Mouse (Mus musculus): ENCODE measurements around the gene Dusp6. TPM values are rescaled to one million over a fixed set of nuclear protein-coding genes. Genes with fewer than 3 reads are reported as not detected.

Gene Dusp6
- total RNA-seq, 2 experiments from 2014 or later: 7.9 to 15.6 TPM

DNA sequence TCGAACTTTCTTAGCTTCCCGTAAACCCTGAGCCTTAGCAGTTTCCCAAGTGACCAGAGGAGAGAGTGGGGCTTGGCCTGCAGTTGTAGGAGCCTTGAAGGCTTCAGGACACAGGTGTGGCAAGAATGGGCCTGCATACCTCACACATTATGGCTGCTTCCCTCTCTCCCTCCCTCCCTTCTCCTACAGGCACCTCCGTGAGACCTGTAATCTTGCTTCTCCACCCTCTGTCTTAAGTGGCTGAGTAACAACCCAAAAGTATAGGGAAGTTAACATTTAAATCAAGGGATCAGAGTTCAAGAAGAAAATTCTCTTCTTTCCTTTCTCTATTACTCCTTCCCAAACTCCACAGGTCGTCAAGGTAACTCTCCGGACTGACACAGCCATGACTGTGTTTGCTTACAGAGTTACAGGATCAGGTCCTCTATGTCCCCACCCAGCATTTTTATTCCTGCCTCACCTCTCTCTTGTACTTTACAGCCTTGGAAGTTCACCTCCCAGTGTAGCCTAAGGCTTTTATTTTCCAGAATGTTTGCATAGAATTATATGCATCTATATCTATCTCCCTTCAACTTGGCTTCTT lies 19.0 kb upstream of the Dusp6 start:
- ATAC-seq (replicated peaks; ENCODE audit: low FRiP score, poor library complexity, severe bottlenecking): no peak

DNA sequence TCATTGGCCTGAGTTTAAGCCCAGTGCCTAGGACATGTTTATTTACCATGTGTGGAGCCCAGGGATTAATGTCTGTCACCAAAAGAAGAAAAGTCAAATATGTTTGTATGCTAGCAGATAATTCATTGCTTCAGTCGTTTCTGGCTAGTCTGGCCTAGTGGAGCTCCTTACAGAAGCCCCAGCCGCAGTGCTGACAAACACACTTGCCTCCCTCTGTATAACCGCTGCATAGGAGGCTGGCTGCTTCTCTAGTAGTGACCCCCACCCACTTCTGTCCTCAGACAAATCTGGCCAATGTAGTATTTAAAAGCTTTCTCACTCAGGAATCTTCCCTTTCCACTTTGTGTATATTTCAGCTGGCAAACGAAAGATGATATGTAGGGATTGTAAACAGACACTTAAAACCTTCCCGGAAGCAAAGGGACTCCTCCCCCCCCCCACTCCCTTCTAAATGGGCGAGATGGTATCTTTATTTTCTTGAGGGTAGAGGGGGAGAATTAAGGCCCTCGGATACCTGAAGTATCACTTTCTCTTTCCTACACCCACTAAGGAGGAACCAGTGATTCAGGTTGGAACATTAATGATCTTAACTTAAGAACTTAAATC lies 18.3 kb upstream of the Dusp6 start:
- ATAC-seq (replicated peaks; ENCODE audit: low FRiP score, poor library complexity, severe bottlenecking): no peak

DNA sequence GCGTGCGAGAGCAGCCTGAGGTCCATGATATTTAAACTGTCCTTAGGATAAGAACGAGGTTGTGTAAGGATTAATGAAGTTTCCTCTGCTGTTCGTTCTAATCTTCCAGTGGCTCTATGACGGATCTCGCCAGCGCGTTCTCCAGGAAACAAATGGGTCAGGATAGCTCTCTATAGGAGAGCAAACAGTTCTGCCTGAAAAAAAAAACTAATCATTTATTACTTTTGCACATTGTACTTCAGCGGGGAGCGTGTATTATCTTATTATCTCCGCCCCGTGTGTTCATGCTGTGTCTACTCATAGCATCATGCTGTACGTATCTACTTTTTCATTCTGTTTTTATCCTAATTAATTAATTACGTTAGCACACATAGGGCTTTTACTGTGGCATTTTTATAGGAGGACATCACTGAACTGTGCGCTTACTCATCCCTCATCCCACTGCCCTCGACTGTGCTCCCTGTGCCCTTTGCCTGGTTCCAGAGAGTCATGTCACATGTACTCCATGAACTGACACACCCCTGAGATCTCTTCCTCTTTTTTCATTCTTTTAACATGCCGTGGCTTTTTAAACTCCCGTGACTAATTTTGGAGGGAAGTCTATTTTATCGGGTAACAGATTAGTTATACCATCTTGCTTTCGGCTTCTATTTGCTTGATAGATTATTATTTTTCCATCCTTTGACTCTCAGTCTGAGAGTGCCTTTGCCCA lies 16.1 kb upstream of the Dusp6 start:
- no peak for ATAC-seq (replicated peaks; ENCODE audit: low FRiP score, poor library complexity, severe bottlenecking)

DNA sequence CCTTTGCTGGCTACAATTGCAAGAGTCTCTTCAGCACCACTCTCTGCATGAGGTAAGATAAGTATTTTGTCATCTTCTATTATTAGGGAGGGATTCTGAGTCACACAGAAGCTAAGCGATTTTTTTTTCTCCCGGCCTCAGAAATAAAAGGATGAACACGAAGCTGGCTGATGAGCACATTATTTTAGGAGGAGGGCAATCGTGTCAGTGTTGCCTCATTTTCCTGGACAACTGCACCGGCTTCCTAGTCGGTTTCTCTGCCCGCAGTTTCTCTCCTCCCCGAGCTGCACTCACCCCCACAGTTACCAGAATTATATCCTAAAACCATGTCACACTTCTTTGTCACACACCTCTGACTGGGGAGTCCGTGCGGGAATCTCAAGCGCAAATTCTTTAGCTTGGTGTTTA lies 12.2 kb upstream of the Dusp6 start:
- ATAC-seq (replicated peaks; ENCODE audit: low FRiP score, poor library complexity, severe bottlenecking): no peak

DNA sequence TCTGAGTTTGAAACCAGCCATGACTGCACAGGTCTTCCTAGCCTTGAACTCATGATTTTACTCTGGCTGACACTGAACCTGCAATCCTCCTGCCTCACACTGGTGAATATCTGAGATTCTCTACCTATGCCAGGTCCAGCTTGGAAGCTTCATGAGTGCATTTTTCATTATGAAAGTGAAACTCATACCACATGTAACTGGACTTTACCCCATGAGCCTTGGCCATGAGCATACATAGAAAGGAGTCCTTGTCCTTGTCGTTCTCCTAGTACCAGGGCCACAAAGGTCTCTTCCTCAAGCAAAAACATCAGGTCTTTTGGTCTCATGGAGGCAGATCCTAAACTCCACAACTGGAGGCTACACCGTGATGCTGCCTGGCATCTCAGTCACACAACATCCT lies 9.6 kb upstream of the Dusp6 start:
- ATAC-seq (replicated peaks; ENCODE audit: low FRiP score, poor library complexity, severe bottlenecking): no peak

DNA sequence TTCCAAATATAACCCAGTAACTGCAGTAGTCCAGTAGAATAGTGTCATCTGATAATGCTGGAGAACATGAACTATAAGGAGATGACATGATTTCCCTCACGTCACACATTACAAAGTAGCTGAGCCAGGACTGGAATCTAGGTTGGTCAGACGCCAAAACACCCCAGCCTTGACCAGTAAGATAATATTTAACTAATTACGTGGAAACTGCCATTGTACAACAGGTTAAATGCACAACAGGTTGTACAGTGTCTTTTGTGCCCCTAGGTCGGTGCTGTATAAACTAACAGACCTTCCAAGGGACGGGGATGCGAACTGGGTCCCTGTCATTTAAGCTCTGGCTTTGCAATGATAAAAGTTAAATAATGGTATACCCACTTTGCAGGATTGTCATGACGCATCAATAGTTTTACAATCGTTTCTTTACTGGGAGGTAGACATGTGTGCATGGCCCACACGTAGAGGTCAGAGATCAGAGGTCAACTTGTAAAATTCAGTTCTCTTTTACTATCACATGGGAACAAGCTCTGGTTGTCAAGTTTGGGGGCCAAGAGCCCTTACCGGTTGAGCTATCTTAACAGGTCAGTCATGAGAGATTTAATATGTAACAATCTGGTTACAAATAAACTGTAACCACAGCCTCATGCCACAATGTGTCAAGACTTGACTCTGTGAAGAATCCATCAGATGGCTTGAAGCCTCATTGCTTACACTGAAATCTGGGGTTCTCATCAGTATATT lies 7.0 kb upstream of the Dusp6 start:
- no peak for ATAC-seq (replicated peaks; ENCODE audit: low FRiP score, poor library complexity, severe bottlenecking)

DNA sequence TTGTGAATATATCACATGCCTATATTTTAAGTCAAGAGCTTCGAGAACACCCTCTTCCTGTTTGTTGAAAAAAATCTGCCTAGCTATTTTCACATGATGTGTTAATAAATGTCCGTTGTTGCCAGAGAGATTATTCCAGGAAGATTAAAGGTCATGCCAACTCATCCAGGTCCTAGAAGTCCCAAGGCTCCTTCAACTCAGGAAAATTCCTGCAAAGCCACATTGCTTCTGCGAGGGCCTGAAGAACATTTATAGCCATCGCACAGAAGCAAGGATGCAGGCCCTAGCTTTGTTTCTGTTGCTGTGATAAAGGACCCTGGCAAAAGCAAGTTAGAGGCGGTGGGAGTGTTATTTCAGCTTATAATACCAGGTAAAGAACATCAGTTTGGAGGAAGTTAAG lies 5.5 kb upstream of the Dusp6 start:
- ATAC-seq (replicated peaks; ENCODE audit: low FRiP score, poor library complexity, severe bottlenecking): no peak

DNA sequence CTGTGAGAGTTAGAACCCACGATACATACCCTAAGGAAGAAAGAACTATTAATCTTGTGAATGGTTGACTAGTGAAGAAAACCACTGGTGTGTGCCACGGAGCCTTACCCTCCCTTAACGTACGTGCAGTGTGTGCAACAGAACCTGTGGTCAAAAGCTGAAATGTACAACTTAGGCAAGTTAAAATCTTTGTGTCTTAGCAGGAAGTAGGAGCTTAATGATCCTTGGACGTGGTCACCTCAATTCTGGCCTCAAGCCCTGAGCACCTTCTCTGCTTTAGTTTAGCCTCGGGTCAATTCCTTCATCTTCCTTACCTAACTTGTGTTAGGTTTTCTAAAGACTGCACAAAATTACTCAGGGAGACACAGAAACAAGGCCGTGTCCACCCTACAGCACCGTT lies 3.2 kb upstream of the Dusp6 start:
- ATAC-seq (replicated peaks; ENCODE audit: low FRiP score, poor library complexity, severe bottlenecking): no peak

DNA sequence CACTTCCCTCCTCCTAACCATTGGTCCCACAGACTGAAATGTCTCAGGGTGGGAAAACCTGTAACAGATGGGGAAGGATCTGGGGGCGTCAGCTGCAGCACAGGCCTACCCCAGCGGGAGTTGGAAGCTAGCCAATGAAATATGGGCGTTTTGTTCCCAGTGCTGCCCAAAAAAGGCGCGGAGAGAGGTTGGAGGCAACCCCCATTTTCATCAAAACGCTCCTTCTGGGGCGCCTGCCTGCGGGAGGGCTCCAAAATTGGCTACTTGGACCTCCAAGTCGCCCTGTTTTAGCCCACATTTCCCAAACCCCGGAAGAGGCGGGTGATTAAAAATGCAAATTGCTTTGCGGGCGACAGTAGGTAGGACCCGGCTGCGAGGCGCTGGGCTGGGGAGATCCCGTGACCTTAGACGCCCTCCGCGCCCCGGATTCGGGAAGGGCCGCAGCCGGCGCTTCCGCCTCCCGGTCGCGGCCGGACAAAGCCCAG lies 1.8 kb upstream of the Dusp6 start:
- no peak for ATAC-seq (replicated peaks; ENCODE audit: low FRiP score, poor library complexity, severe bottlenecking)

DNA sequence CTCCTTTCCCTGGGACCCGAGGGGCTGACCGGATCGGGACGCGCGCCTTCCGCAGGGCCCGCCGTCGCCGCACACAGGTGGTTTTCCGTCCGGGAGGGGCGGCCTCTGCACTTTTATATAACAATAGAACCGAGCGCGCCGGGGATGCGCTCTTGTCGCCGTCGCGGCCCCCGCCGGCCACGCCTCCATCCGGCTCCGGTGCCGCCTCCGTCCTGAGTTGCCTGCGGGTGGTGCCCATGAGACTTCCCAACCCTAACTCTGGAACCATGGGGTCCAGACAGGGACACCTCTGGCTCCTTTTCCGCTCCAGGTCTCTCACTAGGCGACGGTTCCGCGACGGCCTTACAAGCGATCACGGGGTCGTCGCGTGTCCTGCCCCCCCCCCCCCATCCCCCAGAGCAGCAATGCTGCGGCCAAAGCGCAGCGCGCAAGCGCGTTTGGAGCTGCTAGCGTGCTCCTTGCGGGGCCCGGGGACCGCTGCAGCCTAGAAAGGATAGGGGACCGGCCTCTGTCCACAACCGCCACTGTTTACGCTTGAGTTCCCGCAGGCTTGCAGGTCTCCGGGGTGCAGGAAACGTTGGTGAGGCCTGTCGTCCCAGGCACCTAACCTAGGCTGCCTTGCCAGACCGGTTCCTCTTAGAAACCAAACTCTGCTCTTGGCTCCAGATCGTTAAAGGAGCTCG lies 1.3 kb upstream of the Dusp6 start:
- ATAC-seq (replicated peaks; ENCODE audit: low FRiP score, poor library complexity, severe bottlenecking): no peak

DNA sequence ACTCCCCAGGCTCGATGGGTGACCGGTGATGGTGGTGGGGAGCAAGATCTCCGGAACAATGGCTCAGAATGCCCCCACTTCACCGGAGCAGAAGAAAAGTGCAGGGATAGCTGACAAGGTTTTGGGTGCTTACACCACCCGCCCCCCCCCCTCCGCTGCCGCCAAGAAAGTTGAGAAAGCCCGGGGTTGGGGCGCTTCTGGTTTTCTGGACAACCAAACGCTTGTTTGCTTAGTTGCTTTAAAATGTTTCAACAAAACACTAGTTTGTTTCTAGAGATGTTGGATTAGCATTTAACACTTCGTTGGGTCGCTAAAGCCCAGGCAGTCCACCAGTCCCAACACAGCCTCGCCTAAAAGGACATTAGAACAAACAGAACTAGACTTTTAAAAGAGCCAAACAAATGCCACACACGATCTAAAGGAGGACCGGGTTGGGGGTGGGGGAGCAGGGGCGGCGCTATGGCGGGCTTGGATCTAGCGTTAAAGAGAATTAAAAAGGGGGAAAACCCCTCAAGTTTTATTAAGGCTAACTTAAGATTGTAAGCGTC lies 638 bp upstream of the Dusp6 start:
- no peak for ATAC-seq (replicated peaks; ENCODE audit: low FRiP score, poor library complexity, severe bottlenecking)

DNA sequence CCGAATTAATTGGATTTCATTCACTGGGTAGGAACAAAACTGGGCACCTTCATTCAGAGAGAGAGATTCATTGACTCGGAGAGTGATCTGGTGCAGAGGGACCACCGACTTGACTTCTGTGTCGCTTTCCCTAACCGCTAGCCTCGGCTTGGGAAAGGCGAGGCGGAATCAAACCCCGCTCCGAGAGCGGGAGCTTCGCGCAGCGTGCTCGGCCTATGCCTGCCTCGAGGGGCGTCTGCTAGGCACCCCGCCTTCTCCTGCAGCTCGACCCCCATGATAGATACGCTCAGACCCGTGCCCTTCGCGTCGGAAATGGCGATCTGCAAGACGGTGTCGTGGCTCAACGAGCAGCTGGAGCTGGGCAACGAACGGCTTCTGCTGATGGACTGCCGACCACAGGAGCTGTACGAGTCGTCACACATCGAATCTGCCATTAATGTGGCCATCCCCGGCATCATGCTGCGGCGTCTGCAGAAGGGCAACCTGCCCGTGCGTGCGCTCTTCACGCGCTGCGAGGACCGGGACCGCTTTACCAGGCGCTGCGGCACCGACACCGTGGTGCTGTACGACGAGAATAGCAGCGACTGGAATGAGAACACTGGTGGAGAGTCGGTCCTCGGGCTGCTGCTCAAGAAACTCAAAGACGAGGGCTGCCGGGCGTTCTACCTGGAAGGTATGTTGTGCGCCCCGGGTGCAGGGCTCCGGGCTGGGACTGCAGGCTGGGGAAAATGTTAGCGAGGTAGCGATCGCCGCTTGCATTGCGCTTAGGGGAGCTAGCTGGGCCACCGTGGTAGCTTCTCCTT lies 589 bp downstream of the Dusp6 start:
- ATAC-seq (replicated peaks; ENCODE audit: low FRiP score, poor library complexity, severe bottlenecking): no peak

DNA sequence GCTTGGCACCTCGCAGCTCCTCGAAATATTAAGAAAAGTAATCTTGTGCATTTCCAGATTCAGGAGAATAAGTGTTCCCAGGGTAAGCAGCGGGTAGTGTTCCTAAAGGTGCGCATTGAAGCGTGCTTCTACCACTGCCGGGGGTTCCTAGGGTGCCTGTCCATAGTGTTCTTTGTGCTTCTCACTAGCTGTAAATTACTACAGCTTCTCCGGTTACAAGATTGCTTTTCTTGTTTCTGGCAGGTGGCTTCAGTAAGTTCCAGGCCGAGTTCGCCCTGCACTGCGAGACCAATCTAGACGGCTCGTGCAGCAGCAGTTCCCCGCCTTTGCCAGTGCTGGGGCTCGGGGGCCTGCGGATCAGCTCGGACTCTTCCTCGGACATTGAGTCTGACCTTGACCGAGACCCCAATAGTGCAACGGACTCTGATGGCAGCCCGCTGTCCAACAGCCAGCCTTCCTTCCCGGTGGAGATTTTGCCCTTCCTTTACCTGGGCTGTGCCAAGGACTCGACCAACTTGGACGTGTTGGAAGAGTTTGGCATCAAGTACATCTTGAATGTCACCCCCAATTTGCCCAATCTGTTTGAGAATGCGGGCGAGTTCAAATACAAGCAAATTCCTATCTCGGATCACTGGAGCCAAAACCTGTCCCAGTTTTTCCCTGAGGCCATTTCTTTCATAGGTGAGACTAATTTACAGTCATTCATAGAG lies 1.4 kb downstream of the Dusp6 start:
- no peak for ATAC-seq (replicated peaks; ENCODE audit: low FRiP score, poor library complexity, severe bottlenecking)

DNA sequence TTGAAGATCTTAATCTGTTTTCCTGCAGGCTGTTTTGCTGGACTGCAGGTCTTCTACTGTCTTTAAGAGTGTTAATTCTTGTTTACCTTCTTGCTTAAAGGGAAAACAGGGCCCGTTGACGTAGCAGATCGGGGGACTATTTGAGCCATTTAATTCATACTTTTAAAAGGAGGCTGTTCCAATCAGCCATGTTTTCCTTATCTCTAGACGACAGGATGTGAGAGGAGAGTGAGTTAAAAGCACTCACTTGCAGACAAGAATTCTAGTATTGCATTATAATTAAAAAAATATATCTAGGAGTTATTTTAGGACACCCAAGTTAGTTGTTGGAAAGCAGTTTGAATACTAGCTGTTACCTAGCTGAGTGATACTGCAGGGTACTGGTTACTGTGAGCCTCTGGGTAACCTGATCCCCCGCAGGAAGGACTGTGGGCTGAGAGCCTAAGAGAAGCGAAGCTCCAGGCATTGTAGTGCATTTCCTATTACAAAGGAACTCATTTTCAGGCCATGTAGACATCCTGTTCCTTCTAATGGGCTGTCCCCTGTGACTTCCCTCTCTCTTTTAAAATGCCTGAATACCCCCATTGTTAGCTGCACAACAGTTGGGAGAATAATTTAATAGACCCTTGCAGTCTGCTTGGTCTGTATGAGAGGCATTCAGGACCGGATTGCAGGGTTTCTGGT lies 2.1 kb downstream of the Dusp6 start:
- ATAC-seq (replicated peaks; ENCODE audit: low FRiP score, poor library complexity, severe bottlenecking): no peak

DNA sequence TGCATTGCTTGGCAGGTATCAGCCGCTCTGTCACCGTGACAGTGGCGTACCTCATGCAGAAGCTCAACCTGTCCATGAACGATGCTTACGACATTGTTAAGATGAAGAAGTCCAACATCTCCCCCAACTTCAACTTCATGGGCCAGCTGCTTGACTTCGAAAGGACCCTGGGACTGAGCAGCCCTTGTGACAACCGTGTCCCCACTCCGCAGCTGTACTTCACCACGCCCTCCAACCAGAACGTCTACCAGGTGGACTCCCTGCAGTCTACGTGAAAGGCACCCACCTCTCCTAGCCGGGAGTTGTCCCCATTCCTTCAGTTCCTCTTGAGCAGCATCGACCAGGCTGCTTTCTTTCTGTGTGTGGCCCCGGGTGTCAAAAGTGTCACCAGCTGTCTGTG lies 3.0 kb downstream of the Dusp6 start:
- ATAC-seq (replicated peaks; ENCODE audit: low FRiP score, poor library complexity, severe bottlenecking): no peak

DNA sequence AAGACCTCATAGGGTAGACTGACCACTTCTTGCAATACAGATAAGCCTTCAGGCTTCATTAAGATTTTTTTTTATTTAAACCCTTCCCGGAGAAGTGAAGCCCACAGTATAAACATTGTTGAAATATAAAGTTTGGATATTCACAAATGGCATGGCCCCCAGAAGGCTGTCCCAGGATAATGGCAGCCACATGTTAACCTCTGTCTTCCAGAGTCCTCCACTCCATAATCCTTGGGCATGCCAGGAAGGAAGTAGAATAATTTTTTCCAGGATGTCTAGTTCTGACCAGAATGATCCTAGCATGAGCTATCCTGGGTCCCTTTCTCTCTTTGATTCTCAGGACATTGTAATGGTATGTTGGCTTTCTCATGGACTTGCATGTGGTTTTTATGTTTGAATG lies 4.6 kb downstream of the Dusp6 start:
- no peak for ATAC-seq (replicated peaks; ENCODE audit: low FRiP score, poor library complexity, severe bottlenecking)

DNA sequence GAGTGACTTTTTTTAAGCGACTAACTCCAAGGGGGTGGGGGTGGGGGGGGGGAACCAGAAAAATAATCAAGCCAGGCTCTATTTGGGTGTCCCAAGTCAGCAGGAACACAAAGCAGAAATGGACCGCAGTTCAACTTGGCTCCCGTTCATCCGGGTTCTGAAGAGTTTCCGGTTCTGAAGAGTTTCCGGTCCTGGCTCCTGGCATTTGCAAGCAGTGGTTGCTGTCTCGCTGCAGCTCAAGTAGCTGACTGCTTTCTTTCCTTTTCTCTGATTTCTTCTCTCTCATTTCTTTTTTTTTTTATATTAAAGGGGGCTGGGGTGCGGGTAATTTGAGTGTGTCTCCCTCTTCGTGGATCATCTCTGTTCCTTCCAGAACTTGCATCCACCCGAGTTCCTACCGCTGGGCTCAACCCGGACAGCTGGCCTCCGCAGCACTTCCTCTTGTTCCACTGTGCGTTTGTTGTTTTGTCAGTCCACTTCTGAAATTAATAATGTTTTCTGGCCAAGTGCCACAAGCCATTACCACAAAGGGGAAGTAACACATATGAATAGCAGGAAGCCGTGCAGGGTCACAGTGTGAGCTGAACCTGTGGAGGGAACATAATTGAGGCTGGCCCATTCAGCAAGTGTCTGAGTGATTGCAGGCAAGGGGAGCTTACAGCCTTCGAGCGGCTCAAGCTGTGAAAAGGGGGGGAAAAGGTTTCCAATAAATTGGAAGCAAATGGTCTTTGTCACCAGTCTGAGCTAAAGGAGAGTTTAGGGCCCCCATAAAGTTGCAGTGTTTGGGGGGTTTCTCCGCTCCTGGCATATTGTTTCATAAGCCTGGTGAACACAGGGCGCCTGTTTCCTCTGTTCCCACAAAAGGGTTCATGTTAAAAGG lies 5.6 kb downstream of the Dusp6 start:
- no peak for ATAC-seq (replicated peaks; ENCODE audit: low FRiP score, poor library complexity, severe bottlenecking)

Measured in erythroblast, adult 5-6 weeks (primary cell).